ENCODE assay signal across 9 mouse cellular contexts in genomic region chr4:119865827-119866455, GRCm38 (mm10).
DNase-seq lines count a peak whose midpoint lies in the region; ATAC-seq and TF ChIP-seq lines count a peak whose summit lies in the region.
"Had no signal": no experiment of that assay in that cellular context is flagged by ENCODE, and none has a peak within 500 bp of the region (broad histone marks: within the 10 kb centered on the region; RNA-seq: fewer than 3 reads in every experiment).

No protein-coding gene starts in this region.

- H3K9ac ChIP-seq in embryonic facial prominence, embryonic 15.5 days: no peak overlapping the region

- no peaks in the 10 kb centered on the region for H3K36me3 ChIP-seq in embryonic facial prominence, embryonic 15.5 days
- H3K36me3 ChIP-seq: G1E had no signal

- 43% methylated on average over 3 of the region's 3 CpGs for WGBS in embryonic facial prominence, embryonic 15.5 days

- H3K27ac ChIP-seq in left cerebral cortex, adult 2 months: peak overlapping the region; percentile 7; the same call in 1 of the 2 replicates
- H3K27ac ChIP-seq in embryonic facial prominence, embryonic 15.5 days (replicated peaks): no peak overlapping the region

- no peak overlapping the region for H3K4me2 ChIP-seq in embryonic facial prominence, embryonic 15.5 days (replicated peaks)

- intact Hi-C loops in left cerebral cortex, adult 2 months (cut with DNase I): no loop called here
- intact Hi-C loops in left cerebral cortex, postnatal 25 days (cut with DNase I): no loop called here
- intact Hi-C loops in gastrocnemius, postnatal 36 days (cut with DNase I): no loop called here

- H3K4me1 ChIP-seq in embryonic facial prominence, embryonic 15.5 days: peaks cover 7% of the 10 kb centered on the region; the same call in 1 of the 2 replicates

- peak; percentile 79 for ATAC-seq in embryonic facial prominence, embryonic 15.5 days (ENCODE audit: insufficient number of reproducible peaks, low FRiP score, low TSS enrichment, low read depth)

- no peak overlapping the region for H3K4me3 ChIP-seq in left cerebral cortex, adult 2 months
- H3K4me3 ChIP-seq in embryonic facial prominence, embryonic 15.5 days (replicated peaks): no peak overlapping the region
- H3K4me3 ChIP-seq: megakaryocyte, embryonic 14.5 days had no signal

- TF ChIP-seq CTCF in left cerebral cortex, adult 2 months (IDR thresholded peaks at IDR 0.05): no peak

- H3K27me3 ChIP-seq in embryonic facial prominence, embryonic 15.5 days: no peaks in the 10 kb centered on the region
- H3K27me3 ChIP-seq: megakaryocyte, embryonic 14.5 days had no signal

- H3K9me3 ChIP-seq in embryonic facial prominence, embryonic 15.5 days (replicated peaks): no peaks in the 10 kb centered on the region
- H3K9me3 ChIP-seq: megakaryocyte, embryonic 14.5 days had no signal

- DNase-seq in left cerebral cortex, adult 2 months (ENCODE audit: extremely low spot score in 1 of 2, low spot score in 2 of 2): no peak
- DNase-seq in left cerebral cortex, postnatal 25 days (ENCODE audit: low spot score in 2 of 2): no peak
- peak; percentile 24 to 36 for DNase-seq in gastrocnemius, postnatal 36 days
- peak; percentile 15 to 71 for DNase-seq in lung, postnatal 4 days
- no peak for DNase-seq in spleen, adult 18-20 months
- DNase-seq in cerebellum, postnatal 25 days: no peak

Comparison
In these comparisons a context has a peak if more than half of its experiments do, and no peak if none do; other contexts are left out.
1. DNase-seq: peak in gastrocnemius, postnatal 36 days (2 of 2) and lung, postnatal 4 days (2 of 2); none in left cerebral cortex, adult 2 months (0 of 2), left cerebral cortex, postnatal 25 days (0 of 2), spleen, adult 18-20 months (0 of 2) and cerebellum, postnatal 25 days (0 of 2).